ENCODE assay signal across 17 mouse cellular contexts in genomic region chr10:108354726-108355391, GRCm38 (mm10). TPM values are rescaled to one million over a fixed set of nuclear protein-coding genes. Genes with fewer than 3 reads are reported as not detected.
A peak's percentile ranks its signal among the peaks of the same experiment; 100 is the strongest.
DNase-seq lines count a peak whose midpoint lies in the region; ATAC-seq lines count a peak whose summit lies in the region.
"Had no signal": no experiment of that assay in that cellular context is flagged by ENCODE, and none has a peak within 500 bp of the region (broad histone marks: within the 10 kb centered on the region; RNA-seq: fewer than 3 reads in every experiment).

No protein-coding gene starts in this region.

- no peak for DNase-seq in hindbrain, embryonic 10.5 days (ENCODE audit: low spot score)
- peak; percentile 31 for DNase-seq in neural tube, embryonic 11.5 days (ENCODE audit: low spot score)
- peak; percentile 49 for DNase-seq in forebrain, embryonic 11.5 days (ENCODE audit: low spot score)
- DNase-seq in layer of hippocampus, postnatal 14 days (ENCODE audit: low spot score in 2 of 2) = no peak
- DNase-seq in thymus, postnatal 10 days (ENCODE audit: low spot score in 2 of 2) = no peak
- DNase-seq: adrenal gland, postnatal 36 days; cerebellum, postnatal 36 days; gastrocnemius, adult 2 months; heart, adult 2 months; lung, adult 18-20 months had no signal

- no peak for ATAC-seq in hindbrain, embryonic 13.5 days (ENCODE audit: low FRiP score)
- ATAC-seq in neural tube, embryonic 11.5 days (ENCODE audit: insufficient read depth, low FRiP score, low TSS enrichment) = no peak
- no peak for ATAC-seq in neural tube, embryonic 15.5 days (ENCODE audit: low FRiP score)
- peak; percentile 63; the same call in 1 of the 2 replicates for ATAC-seq in forebrain, embryonic 11.5 days (replicated peaks; ENCODE audit: low FRiP score)

- H3K4me1 ChIP-seq in hindbrain, embryonic 10.5 days (replicated peaks) = peaks cover 18% of the 10 kb centered on the region
- peaks cover 7% of the 10 kb centered on the region; the same call in 1 of the 2 replicates for H3K4me1 ChIP-seq in hindbrain, embryonic 13.5 days (replicated peaks)
- no peaks in the 10 kb centered on the region; the same call in 1 of the 2 replicates for H3K4me1 ChIP-seq in neural tube, embryonic 11.5 days (ENCODE audit: control insufficient read depth, insufficient read depth, low read length)
- H3K4me1 ChIP-seq in neural tube, embryonic 15.5 days = no peaks in the 10 kb centered on the region
- H3K4me1 ChIP-seq in forebrain, embryonic 11.5 days (replicated peaks; ENCODE audit: control insufficient read depth, insufficient read depth, low read length) = peaks cover 7% of the 10 kb centered on the region

- 0 out of 2 replicates have a peak overlapping the region, but pooled peaks have one; percentile 17 for H3K27ac ChIP-seq in hindbrain, embryonic 10.5 days
- no peak overlapping the region for H3K27ac ChIP-seq in hindbrain, embryonic 13.5 days
- H3K27ac ChIP-seq in neural tube, embryonic 11.5 days (ENCODE audit: low read depth, low read length) = no peak overlapping the region
- no peak overlapping the region for H3K27ac ChIP-seq in neural tube, embryonic 15.5 days (replicated peaks)
- H3K27ac ChIP-seq in forebrain, embryonic 11.5 days (ENCODE audit: low read depth, low read length) = no peak overlapping the region
- H3K27ac ChIP-seq: gastrocnemius, adult 2 months; heart, adult 2 months; hindbrain, embryonic 15.5 days; layer of hippocampus, adult 2 months; neural tube, embryonic 13.5 days; stomach, postnatal 0 days had no signal

- no peak overlapping the region for H3K4me3 ChIP-seq in hindbrain, embryonic 10.5 days
- no peak overlapping the region for H3K4me3 ChIP-seq in hindbrain, embryonic 13.5 days
- no peak overlapping the region for H3K4me3 ChIP-seq in neural tube, embryonic 11.5 days (ENCODE audit: low read depth, low read length)
- H3K4me3 ChIP-seq in neural tube, embryonic 15.5 days (replicated peaks) = no peak overlapping the region
- no peak overlapping the region for H3K4me3 ChIP-seq in forebrain, embryonic 11.5 days (ENCODE audit: low read depth, low read length)
- H3K4me3 ChIP-seq: gastrocnemius, adult 2 months; heart, adult 2 months; hindbrain, embryonic 15.5 days; layer of hippocampus, adult 2 months; neural tube, embryonic 13.5 days had no signal

- WGBS in hindbrain, embryonic 10.5 days = 49% methylated on average over 10 of the region's 10 CpGs
- WGBS in hindbrain, embryonic 13.5 days = 45% methylated on average over 10 of the region's 10 CpGs
- WGBS in neural tube, embryonic 11.5 days = 47% methylated on average over 10 of the region's 10 CpGs
- WGBS in neural tube, embryonic 15.5 days = 42% methylated on average over 10 of the region's 10 CpGs
- WGBS in forebrain, embryonic 11.5 days = 13% methylated on average over 10 of the region's 10 CpGs

- no peak overlapping the region for H3K9ac ChIP-seq in hindbrain, embryonic 13.5 days
- no peak overlapping the region for H3K9ac ChIP-seq in neural tube, embryonic 11.5 days (ENCODE audit: low read length)
- no peak overlapping the region for H3K9ac ChIP-seq in neural tube, embryonic 15.5 days (replicated peaks)
- no peak overlapping the region for H3K9ac ChIP-seq in forebrain, embryonic 11.5 days (ENCODE audit: low read length)
- H3K9ac ChIP-seq: hindbrain, embryonic 15.5 days; neural tube, embryonic 13.5 days had no signal

- H3K9me3 ChIP-seq in hindbrain, embryonic 10.5 days = no peaks in the 10 kb centered on the region
- H3K9me3 ChIP-seq in hindbrain, embryonic 13.5 days = no peaks in the 10 kb centered on the region
- no peaks in the 10 kb centered on the region for H3K9me3 ChIP-seq in neural tube, embryonic 11.5 days (ENCODE audit: control insufficient read depth, low read length)
- H3K9me3 ChIP-seq in neural tube, embryonic 15.5 days (replicated peaks) = no peaks in the 10 kb centered on the region
- no peaks in the 10 kb centered on the region for H3K9me3 ChIP-seq in forebrain, embryonic 11.5 days (ENCODE audit: control insufficient read depth, low read length)
- H3K9me3 ChIP-seq: hindbrain, embryonic 15.5 days had no signal

- H3K4me2 ChIP-seq in hindbrain, embryonic 13.5 days = no peak overlapping the region
- H3K4me2 ChIP-seq in neural tube, embryonic 11.5 days (ENCODE audit: low read depth) = no peak overlapping the region
- H3K4me2 ChIP-seq in neural tube, embryonic 15.5 days = no peak overlapping the region
- H3K4me2 ChIP-seq in forebrain, embryonic 11.5 days (ENCODE audit: low read depth, low read length, severe bottlenecking) = peak overlapping the region; percentile 5; the same call in 1 of the 2 replicates
- H3K4me2 ChIP-seq: hindbrain, embryonic 15.5 days; neural tube, embryonic 13.5 days had no signal

- no peaks in the 10 kb centered on the region for H3K27me3 ChIP-seq in hindbrain, embryonic 10.5 days (ENCODE audit: insufficient read depth, poor library complexity, severe bottlenecking)
- no peaks in the 10 kb centered on the region for H3K27me3 ChIP-seq in hindbrain, embryonic 13.5 days
- no peaks in the 10 kb centered on the region for H3K27me3 ChIP-seq in neural tube, embryonic 11.5 days (ENCODE audit: control insufficient read depth, insufficient read depth, low read length)
- H3K27me3 ChIP-seq in neural tube, embryonic 15.5 days (replicated peaks) = no peaks in the 10 kb centered on the region
- H3K27me3 ChIP-seq in forebrain, embryonic 11.5 days (ENCODE audit: control insufficient read depth, insufficient read depth, low read length) = no peaks in the 10 kb centered on the region
- H3K27me3 ChIP-seq: hindbrain, embryonic 15.5 days; neural tube, embryonic 13.5 days had no signal

- peaks cover 23% of the 10 kb centered on the region for H3K36me3 ChIP-seq in hindbrain, embryonic 10.5 days
- H3K36me3 ChIP-seq in hindbrain, embryonic 13.5 days = no peaks in the 10 kb centered on the region
- H3K36me3 ChIP-seq in neural tube, embryonic 11.5 days (ENCODE audit: control insufficient read depth, insufficient read depth, low read length) = no peaks in the 10 kb centered on the region
- no peaks in the 10 kb centered on the region for H3K36me3 ChIP-seq in neural tube, embryonic 15.5 days
- no peaks in the 10 kb centered on the region; the same call in 1 of the 2 replicates for H3K36me3 ChIP-seq in forebrain, embryonic 11.5 days (ENCODE audit: control insufficient read depth, insufficient read depth, low read length)
- H3K36me3 ChIP-seq: hindbrain, embryonic 15.5 days; neural tube, embryonic 13.5 days had no signal

RNA-seq across cellular contexts. Expression of gene Pawr, which starts 22.9 kb away (rescaled TPM):
- 10.5 and 11.0 TPM in 2 replicates for polyA plus RNA-seq in hindbrain, embryonic 10.5 days (2016; fragmentation: Nextera tagmentation; extraction: Ambion mirVana)
- polyA plus RNA-seq in hindbrain, embryonic 13.5 days (2015; fragmentation: Nextera tagmentation; extraction: Ambion mirVana) = 3.2 and 4.6 TPM in 2 replicates
- polyA plus RNA-seq in neural tube, embryonic 11.5 days (2014; fragmentation: Nextera tagmentation; extraction: Ambion mirVana) = 15.1 TPM in 2 replicates
- polyA plus RNA-seq in neural tube, embryonic 15.5 days (2015; fragmentation: Nextera tagmentation; extraction: Ambion mirVana) = 2.9 and 3.3 TPM in 2 replicates
- polyA plus RNA-seq in forebrain, embryonic 11.5 days (2014; fragmentation: Nextera tagmentation; extraction: Ambion mirVana) = 18.3 and 20.5 TPM in 2 replicates
- total RNA-seq in layer of hippocampus, postnatal 14 days (2021) = 1 to 10 TPM; 2.4 to 3.5 TPM
- total RNA-seq: megakaryocyte-erythroid progenitor cell, adult 5-6 weeks had no signal

Comparison
In these comparisons a context has a peak if more than half of its experiments do, and no peak if none do; other contexts are left out.
1. DNase-seq: peak in neural tube, embryonic 11.5 days (single experiment) and forebrain, embryonic 11.5 days (single experiment); none in hindbrain, embryonic 10.5 days (single experiment), layer of hippocampus, postnatal 14 days (0 of 2) and thymus, postnatal 10 days (0 of 2).